Mouse (Mus musculus) embryonic facial prominence, embryonic 14.5 days (tissue): ENCODE measurements at regions not wholly inside any gene's neighbourhood (a gene's known extent, or its start where the extent isn't known, plus 50 kb on each side); places are given as distances from the start of the nearest gene placed in this dataset.
"Not testable (repeated sequence)": the region's sequence is repeated elsewhere in the genome, so short reads cannot be mapped to it uniquely, and the experiment has no call there.

ENCODE experiments used
- ATAC-seq: fragments of 200-750 bp; cut with Nextera tagmentation; 2 replicates; pipeline ENCODE4 v1.8.0; 2017; ENCODE audit warnings: low read depth, moderate number of reproducible peaks, moderate TSS enrichment
- DNase-seq: peaks from one replicate; pipeline ENCODE4 v3.0.0-alpha.2; 2015; ENCODE audit warnings: low spot score
- H3K27ac ChIP-seq: fragments of 300-500 bp; sonication (generic); replicated peaks from 2 replicates; pipeline ENCODE4 v1.5.1; 2014; ENCODE audit warnings: low read depth, mild to moderate bottlenecking, low read length, moderate library complexity
- H3K27me3 ChIP-seq: fragments of 300-500 bp; sonication (generic); replicated peaks from 2 replicates; pipeline ENCODE4 v1.6.1; 2014; ENCODE audit warnings: low read length; ENCODE audit not compliant: control insufficient read depth, insufficient read depth
- H3K36me3 ChIP-seq: fragments of 300-500 bp; sonication (generic); 2 replicates; pipeline ENCODE4 v1.6.1; 2014; ENCODE audit warnings: low read length, mixed read lengths; ENCODE audit not compliant: control insufficient read depth, insufficient read depth
- H3K4me1 ChIP-seq: fragments of 300-500 bp; sonication (generic); 2 replicates; pipeline ENCODE4 v1.6.1; 2014; ENCODE audit warnings: antibody characterized with exemption, low read length; ENCODE audit not compliant: control insufficient read depth, insufficient read depth
- H3K4me2 ChIP-seq: fragments of 300-500 bp; sonication (generic); 2 replicates; pipeline ENCODE4 v1.6.1; 2014; ENCODE audit warnings: low read depth, mild to moderate bottlenecking, low read length, moderate library complexity, mixed read lengths
- H3K4me3 ChIP-seq: fragments of 300-500 bp; sonication (generic); 2 replicates; pipeline ENCODE4 v1.5.1; 2014; ENCODE audit warnings: low read depth, mild to moderate bottlenecking, low read length
- H3K9ac ChIP-seq: fragments of 300-500 bp; sonication (generic); 2 replicates; pipeline ENCODE4 v1.6.1; 2014; ENCODE audit warnings: low read depth, mild to moderate bottlenecking, low read length, moderate library complexity, mixed read lengths
- H3K9me3 ChIP-seq: fragments of 300-500 bp; sonication (generic); 2 replicates; pipeline ENCODE4 v1.6.1; 2016; ENCODE audit warnings: low read length; ENCODE audit not compliant: control insufficient read depth
- WGBS: fragments of 180-500 bp; shearing (Covaris S2); extraction: QIAGEN DNeasy Blood & Tissue Kit; methylation state at CpG from one replicate; pipeline ENCODE4 v1.1.7; 2014; 5-methylcytosine and 5-hydroxymethylcytosine counted together

GRCm38 (mm10) chrX:93917367-93917766 lies 51.1 kb upstream of the AU015836 start:
- WGBS = 64% methylated on average over 2 of the region's 3 CpGs
- H3K9me3 ChIP-seq, DNase-seq, H3K27me3 ChIP-seq, H3K4me2 ChIP-seq, ATAC-seq, H3K4me3 ChIP-seq, H3K4me1 ChIP-seq, H3K27ac ChIP-seq, H3K9ac ChIP-seq, H3K36me3 ChIP-seq: not testable (repeated sequence)
